Mouse (Mus musculus): ENCODE results near the gene Pla2g6. TPM values are rescaled to one million over a fixed set of nuclear protein-coding genes. Genes with fewer than 3 reads are reported as not detected.
A peak's percentile ranks its signal among the peaks of the same experiment; 100 is the strongest.

Gene Pla2g6
- polyA plus RNA-seq, 1 experiment = 15.1 TPM

DNA sequence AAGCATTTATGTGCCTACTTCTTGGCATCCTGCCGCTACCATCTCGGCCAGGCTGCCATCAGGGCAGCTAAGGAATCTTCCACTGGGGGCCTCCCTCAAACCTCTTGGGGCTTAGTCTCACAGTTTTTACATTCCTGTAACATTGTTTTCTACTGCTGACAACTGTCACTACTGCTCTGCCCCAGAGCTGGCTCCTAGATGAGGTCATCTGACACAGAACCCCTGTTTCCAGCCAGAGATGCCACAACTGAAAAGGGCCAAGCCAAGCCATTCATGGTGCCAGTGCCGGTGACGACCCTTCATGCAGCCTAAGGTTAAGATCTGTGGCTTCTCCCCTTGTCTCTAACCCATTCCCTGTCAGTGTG is 4.4 kb downstream of the Pla2g6 start:
- 45% methylated on average over 4 of the region's 4 CpGs for WGBS
- Histone ChIP-seq H3K27me3 (ENCODE audit: control insufficient read depth, insufficient read depth, low read length) (no peaks in the 10 kb centered on the region), H3K4me3 (ENCODE audit: extremely low read depth, insufficient read depth, insufficient read length) (no peak overlapping the region), H3K4me1 (ENCODE audit: control insufficient read depth, insufficient read depth, insufficient read length) (peaks cover 26% of the 10 kb centered on the region; the same call in 1 of the 2 replicates), H3K36me3 (ENCODE audit: control insufficient read depth, insufficient read depth, low read length) (no peaks in the 10 kb centered on the region), H3K27ac (ENCODE audit: insufficient read depth, low read length) (peak overlapping the region; percentile 66)
- no peak for DNase-seq (ENCODE audit: low read depth in 1 of 2, low spot score in 2 of 2)
- no peak for TF ChIP-seq CTCF (IDR thresholded peaks at IDR 0.05; ENCODE audit: extremely low read depth, insufficient read depth, insufficient read length, insufficient replicate concordance)
- no peak for TF ChIP-seq POLR2A (IDR thresholded peaks at IDR 0.05; ENCODE audit: low read depth, low read length)

DNA sequence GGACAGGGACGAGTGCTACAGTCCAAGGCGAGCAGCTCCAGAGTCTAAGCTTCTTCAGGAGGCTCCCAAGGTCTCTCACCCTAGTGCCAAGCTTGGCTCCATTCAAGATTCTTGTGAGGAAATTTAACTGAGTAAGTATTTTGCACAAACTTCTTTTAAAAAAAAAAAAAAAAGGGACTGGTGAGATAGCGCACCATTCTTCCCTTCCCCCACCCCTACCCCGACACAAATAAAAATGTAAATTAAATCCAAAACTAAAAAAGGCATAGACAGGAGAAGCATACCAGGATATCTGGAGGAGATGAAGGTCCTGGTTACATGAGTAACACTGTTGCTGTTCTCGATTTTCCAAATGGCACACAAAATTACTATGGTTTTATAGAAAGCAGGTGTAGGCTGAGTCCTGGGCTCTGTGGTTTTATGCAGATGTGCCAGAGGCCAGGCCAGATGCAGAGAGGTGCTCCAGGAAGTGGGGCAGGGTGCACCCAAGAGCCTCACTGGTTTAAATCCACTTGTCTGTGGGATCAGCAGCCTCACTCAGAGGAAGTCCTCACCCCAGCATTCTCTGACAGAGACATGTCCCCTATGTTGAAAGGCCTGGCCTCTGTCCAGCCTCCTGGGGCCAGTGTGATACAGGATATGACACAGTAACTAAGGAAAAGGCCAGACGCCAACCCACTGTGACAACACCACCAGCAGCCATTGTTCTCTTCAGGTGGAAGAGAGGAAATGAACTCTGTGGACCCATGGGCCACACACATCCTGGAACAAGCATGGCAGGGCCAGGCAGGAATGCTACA is 5.0 kb downstream of the Pla2g6 start:
- 26% methylated on average over 6 of the region's 6 CpGs for WGBS
- no peaks in the 10 kb centered on the region for H3K36me3 ChIP-seq (ENCODE audit: control insufficient read depth, insufficient read depth, low read length)
- no peaks in the 10 kb centered on the region for H3K27me3 ChIP-seq (ENCODE audit: control insufficient read depth, insufficient read depth, low read length)
- peaks cover 26% of the 10 kb centered on the region; the same call in 1 of the 2 replicates for H3K4me1 ChIP-seq (ENCODE audit: control insufficient read depth, insufficient read depth, insufficient read length)
- peak overlapping the region; percentile 66 for H3K27ac ChIP-seq (ENCODE audit: insufficient read depth, low read length)
- no peak overlapping the region; the same call in 1 of the 2 replicates for H3K4me3 ChIP-seq (ENCODE audit: extremely low read depth, insufficient read depth, insufficient read length)
- DNase-seq (ENCODE audit: low read depth in 1 of 2, low spot score in 2 of 2) = peak in 1 of 2 experiments; percentile 33
- TF ChIP-seq POLR2A (IDR thresholded peaks at IDR 0.05; ENCODE audit: low read depth, low read length) = no peak
- no peak for TF ChIP-seq CTCF (IDR thresholded peaks at IDR 0.05; ENCODE audit: extremely low read depth, insufficient read depth, insufficient read length, insufficient replicate concordance)

DNA sequence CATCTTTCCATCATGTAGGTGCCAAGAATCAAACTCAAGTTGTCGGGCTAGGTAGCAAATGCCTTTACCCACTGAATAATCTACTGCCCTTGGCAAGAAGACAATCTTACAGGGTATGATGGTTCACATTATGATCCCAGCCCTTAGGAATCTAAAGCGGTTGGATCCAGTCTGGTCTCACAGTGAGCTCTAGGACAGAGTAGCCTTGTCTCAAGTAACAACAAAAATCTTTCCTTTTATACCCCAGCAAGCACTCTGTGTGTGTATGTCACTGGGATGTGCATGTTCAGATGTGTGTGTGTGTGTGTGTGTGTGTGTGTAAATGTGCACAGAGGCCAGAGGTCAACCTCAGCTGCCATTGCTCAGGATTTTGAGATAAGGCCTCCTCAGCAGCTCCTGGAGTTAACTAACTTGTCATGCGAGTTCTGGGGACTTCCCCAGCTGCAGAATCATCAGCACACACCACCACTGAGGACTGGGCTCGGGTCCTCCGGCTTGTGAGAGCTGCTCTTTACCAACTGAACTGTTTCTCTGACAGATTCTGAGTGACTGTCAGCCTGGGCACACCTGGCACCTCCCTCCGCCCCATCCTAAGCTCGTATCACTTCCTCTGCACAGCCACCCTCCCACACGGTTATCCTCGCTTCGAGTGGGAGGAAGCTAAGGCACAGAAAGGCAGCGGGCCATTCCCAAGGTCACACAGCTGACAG is 5.8 kb downstream of the Pla2g6 start:
- peaks cover 24% of the 10 kb centered on the region; the same call in 1 of the 2 replicates for H3K4me1 ChIP-seq (ENCODE audit: control insufficient read depth, insufficient read depth, insufficient read length)
- no peak for DNase-seq (ENCODE audit: low read depth in 1 of 2, low spot score in 2 of 2)
- peak overlapping the region; percentile 66 for H3K27ac ChIP-seq (ENCODE audit: insufficient read depth, low read length)
- WGBS = 23% methylated on average over 11 of the region's 11 CpGs
- H3K4me3 ChIP-seq (ENCODE audit: extremely low read depth, insufficient read depth, insufficient read length) = no peak overlapping the region; the same call in 1 of the 2 replicates
- TF ChIP-seq POLR2A (IDR thresholded peaks at IDR 0.05; ENCODE audit: low read depth, low read length) (no peak), CTCF (IDR thresholded peaks at IDR 0.05; ENCODE audit: extremely low read depth, insufficient read depth, insufficient read length, insufficient replicate concordance) (no peak)
- H3K36me3 ChIP-seq (ENCODE audit: control insufficient read depth, insufficient read depth, low read length) = no peaks in the 10 kb centered on the region
- no peaks in the 10 kb centered on the region for H3K27me3 ChIP-seq (ENCODE audit: control insufficient read depth, insufficient read depth, low read length)

DNA sequence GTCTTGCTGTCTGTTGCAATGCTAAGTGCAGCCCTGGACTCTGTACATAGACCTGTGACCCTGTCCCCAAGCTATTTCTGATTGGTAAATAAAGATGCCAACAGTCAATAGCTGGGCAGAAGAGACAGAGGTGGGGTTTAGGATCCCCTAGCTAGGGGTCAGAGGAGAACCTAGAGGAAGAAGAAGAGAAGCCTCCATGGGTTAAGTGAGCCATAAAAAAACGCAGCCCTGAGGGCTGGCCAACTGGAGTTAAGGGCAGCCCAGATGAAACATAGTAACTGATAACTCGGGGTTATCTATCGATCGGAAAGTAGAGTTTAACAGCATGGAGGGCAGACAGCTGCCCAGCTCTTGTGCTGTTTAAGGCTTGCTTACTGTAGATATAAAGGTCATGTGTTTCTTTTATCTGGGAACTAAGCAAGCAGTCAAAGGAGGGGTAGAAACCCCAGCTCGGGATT is 6.4 kb downstream of the Pla2g6 start:
- peaks cover 19% of the 10 kb centered on the region; the same call in 1 of the 2 replicates for H3K4me1 ChIP-seq (ENCODE audit: control insufficient read depth, insufficient read depth, insufficient read length)
- no peak for DNase-seq (ENCODE audit: low read depth in 1 of 2, low spot score in 2 of 2)
- H3K27ac ChIP-seq (ENCODE audit: insufficient read depth, low read length) = no peak overlapping the region
- TF ChIP-seq CTCF (IDR thresholded peaks at IDR 0.05; ENCODE audit: extremely low read depth, insufficient read depth, insufficient read length, insufficient replicate concordance) (no peak), POLR2A (IDR thresholded peaks at IDR 0.05; ENCODE audit: low read depth, low read length) (no peak)
- no peak overlapping the region for H3K4me3 ChIP-seq (ENCODE audit: extremely low read depth, insufficient read depth, insufficient read length)
- no peaks in the 10 kb centered on the region for H3K36me3 ChIP-seq (ENCODE audit: control insufficient read depth, insufficient read depth, low read length)
- H3K27me3 ChIP-seq (ENCODE audit: control insufficient read depth, insufficient read depth, low read length) = no peaks in the 10 kb centered on the region
- WGBS = 72% methylated on average over 5 of the region's 5 CpGs

DNA sequence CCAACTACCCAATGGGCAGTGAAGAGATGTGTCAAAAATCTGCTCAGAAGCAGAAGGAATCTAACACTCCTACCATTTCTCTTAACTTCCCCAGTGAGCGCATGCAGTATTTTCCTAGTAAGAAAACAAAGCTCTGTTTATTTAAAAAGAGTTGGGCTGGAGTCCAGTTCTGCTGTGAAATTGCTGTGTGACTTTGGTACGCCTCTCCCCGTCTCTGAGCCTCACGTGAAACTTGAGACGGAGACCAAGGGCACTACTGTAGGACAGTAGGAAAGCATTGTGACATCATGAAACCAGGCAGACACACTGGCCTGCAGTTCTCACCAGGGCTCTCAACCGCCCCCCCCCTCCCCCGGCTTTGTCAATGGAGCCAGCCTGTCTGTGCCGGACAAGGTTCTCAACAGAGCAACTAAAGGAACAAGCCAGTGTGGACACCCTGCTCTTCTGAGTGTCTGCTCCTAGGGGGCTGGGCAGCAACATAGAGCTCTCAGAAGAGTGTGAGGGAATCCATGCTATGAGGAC is 14.3 kb downstream of the Pla2g6 start:
- Histone ChIP-seq H3K36me3 (ENCODE audit: control insufficient read depth, insufficient read depth, low read length) (no peaks in the 10 kb centered on the region), H3K27ac (ENCODE audit: insufficient read depth, low read length) (no peak overlapping the region), H3K27me3 (ENCODE audit: control insufficient read depth, insufficient read depth, low read length) (no peaks in the 10 kb centered on the region), H3K4me1 (ENCODE audit: control insufficient read depth, insufficient read depth, insufficient read length) (no peaks in the 10 kb centered on the region), H3K4me3 (ENCODE audit: extremely low read depth, insufficient read depth, insufficient read length) (no peak overlapping the region)
- TF ChIP-seq CTCF (IDR thresholded peaks at IDR 0.05; ENCODE audit: extremely low read depth, insufficient read depth, insufficient read length, insufficient replicate concordance) (no peak), POLR2A (IDR thresholded peaks at IDR 0.05; ENCODE audit: low read depth, low read length) (no peak)
- no peak for DNase-seq (ENCODE audit: low read depth in 1 of 2, low spot score in 2 of 2)
- WGBS = 94% methylated on average over 8 of the region's 8 CpGs

DNA sequence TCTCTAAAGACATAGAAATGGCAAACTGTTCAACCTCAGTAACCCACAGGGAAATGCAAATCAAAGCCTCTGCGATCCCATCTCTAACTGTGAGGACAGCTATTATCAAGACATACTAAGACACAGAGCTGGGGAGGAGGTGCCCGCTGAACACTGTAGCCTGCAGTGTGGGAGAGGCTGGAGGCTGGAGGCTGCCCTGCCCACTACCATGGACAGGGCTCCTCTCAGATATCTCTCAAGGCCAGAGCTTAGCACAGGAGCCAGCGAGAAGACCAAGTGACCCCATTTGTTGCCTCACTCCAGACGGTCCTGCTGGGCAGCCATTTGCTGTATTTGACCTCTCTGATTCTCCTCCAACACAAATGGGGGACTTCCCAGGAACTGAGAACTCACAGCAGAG is 20.3 kb downstream of the Pla2g6 start:
- no peak for DNase-seq (ENCODE audit: low read depth in 1 of 2, low spot score in 2 of 2)
- TF ChIP-seq CTCF (IDR thresholded peaks at IDR 0.05; ENCODE audit: extremely low read depth, insufficient read depth, insufficient read length, insufficient replicate concordance) = no peak
- TF ChIP-seq POLR2A (IDR thresholded peaks at IDR 0.05; ENCODE audit: low read depth, low read length) = no peak
- H3K4me3 ChIP-seq (ENCODE audit: extremely low read depth, insufficient read depth, insufficient read length) = no peak overlapping the region
- peaks cover 6% of the 10 kb centered on the region for H3K36me3 ChIP-seq (ENCODE audit: control insufficient read depth, insufficient read depth, low read length)
- H3K4me1 ChIP-seq (ENCODE audit: control insufficient read depth, insufficient read depth, insufficient read length) = no peaks in the 10 kb centered on the region
- 87% methylated on average over 4 of the region's 4 CpGs for WGBS
- H3K27ac ChIP-seq (ENCODE audit: insufficient read depth, low read length) = no peak overlapping the region
- no peaks in the 10 kb centered on the region for H3K27me3 ChIP-seq (ENCODE audit: control insufficient read depth, insufficient read depth, low read length)

Data from spleen, adult 2 months (tissue).